Mouse (Mus musculus) inflammation-experienced regulatory T-cells, adult 6 months (primary cell): ENCODE measurements around the gene Tmem207. TPM values are rescaled to one million over a fixed set of nuclear protein-coding genes. Genes with fewer than 3 reads are reported as not detected.

ENCODE experiments used
- ATAC-seq: one replicate; pipeline ENCODE4 v1.8.0; 2017
- polyA plus RNA-seq, 3 experiments: library from polyadenylated mRNA; unstranded; fragments of 100-300 nt; shearing (Covaris generic); gene quantifications; one replicate each; pipeline ENCODE4 v1.2.1; 2017

Tmem207 gene
- polyA plus RNA-seq, 3 experiments from 2014 or later, result not detected

DNA sequence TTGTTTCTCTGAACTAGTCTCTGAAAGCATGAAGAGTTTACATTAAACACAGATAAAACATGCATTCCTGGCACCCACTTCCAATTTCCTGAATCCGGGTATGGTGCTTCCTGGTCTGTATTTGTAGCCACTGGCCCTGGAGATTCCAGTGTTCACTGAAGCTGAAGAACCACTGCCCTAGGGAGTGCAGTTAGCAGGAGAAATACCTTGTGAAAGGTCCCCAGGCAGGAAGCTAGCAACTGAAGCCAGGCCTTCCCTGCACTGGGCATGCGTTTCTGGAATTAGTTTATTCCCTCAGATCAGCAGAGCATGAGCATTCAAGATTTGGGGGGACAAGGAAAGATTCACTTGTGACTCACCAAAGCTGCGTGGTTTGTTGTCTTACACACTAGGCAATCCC, 72.4 kb downstream of the Tmem207 start:
- no peak for ATAC-seq

Other genes with a start within 250 kb of the Tmem207 start
- gene Cldn1, start 154.9 kb downstream of the Tmem207 start, polyA plus RNA-seq, result not detected
- not detected for gene Cldn16, start 63.6 kb downstream of the Tmem207 start, polyA plus RNA-seq
- gene Il1rap, start 54.9 kb upstream of the Tmem207 start, polyA plus RNA-seq, result 10 to 100 TPM in 1 of 3 experiments, 1 to 10 TPM in 2; 9.1 to 10.7 (median 9.8) TPM